Mouse (Mus musculus) limb, embryonic 12.5 days (tissue): ENCODE measurements at regions not wholly inside any gene's neighbourhood (a gene's known extent, or its start where the extent isn't known, plus 50 kb on each side); places are given as distances from the start of the nearest gene placed in this dataset.

Experiments used
- ATAC-seq: fragments of 200-750 bp; cut with Nextera tagmentation; 2 replicates; pipeline ENCODE4 v1.8.0; 2017; ENCODE audit warnings: low read depth, moderate TSS enrichment; ENCODE audit not compliant: insufficient number of reproducible peaks, insufficient read depth, low FRiP score, low TSS enrichment
- H3K27ac ChIP-seq: fragments of 300-500 bp; sonication (generic); 2 replicates; pipeline ENCODE4 v1.5.1; 2016; ENCODE audit warnings: mild to moderate bottlenecking, moderate library complexity
- H3K27me3 ChIP-seq: fragments of 300-500 bp; sonication (generic); 2 replicates; pipeline ENCODE4 v1.6.1; 2016; ENCODE audit warnings: mild to moderate bottlenecking, moderate library complexity
- H3K36me3 ChIP-seq: fragments of 300-500 bp; sonication (generic); 2 replicates; pipeline ENCODE4 v1.6.1; 2016; ENCODE audit warnings: mild to moderate bottlenecking, moderate library complexity
- H3K4me1 ChIP-seq: fragments of 300-500 bp; sonication (generic); replicated peaks from 2 replicates; pipeline ENCODE4 v1.6.1; 2016
- H3K4me2 ChIP-seq: fragments of 300-500 bp; sonication (generic); 2 replicates; pipeline ENCODE4 v1.6.1; 2016; ENCODE audit warnings: mild to moderate bottlenecking, moderate library complexity
- H3K4me3 ChIP-seq: fragments of 300-500 bp; sonication (generic); replicated peaks from 2 replicates; pipeline ENCODE4 v1.5.1; 2016; ENCODE audit warnings: mild to moderate bottlenecking
- H3K9ac ChIP-seq: fragments of 300-500 bp; sonication (generic); replicated peaks from 2 replicates; pipeline ENCODE4 v1.6.1; 2016; ENCODE audit warnings: mild to moderate bottlenecking, moderate library complexity
- H3K9me3 ChIP-seq: fragments of 300-500 bp; sonication (generic); 2 replicates; pipeline ENCODE4 v1.6.1; 2016; ENCODE audit warnings: mild to moderate bottlenecking, moderate library complexity
- WGBS: fragments of 180-500 bp; shearing (Covaris S2); methylation state at CpG from one replicate; pipeline ENCODE4 v1.1.7; 2016; 5-methylcytosine and 5-hydroxymethylcytosine counted together

DNA sequence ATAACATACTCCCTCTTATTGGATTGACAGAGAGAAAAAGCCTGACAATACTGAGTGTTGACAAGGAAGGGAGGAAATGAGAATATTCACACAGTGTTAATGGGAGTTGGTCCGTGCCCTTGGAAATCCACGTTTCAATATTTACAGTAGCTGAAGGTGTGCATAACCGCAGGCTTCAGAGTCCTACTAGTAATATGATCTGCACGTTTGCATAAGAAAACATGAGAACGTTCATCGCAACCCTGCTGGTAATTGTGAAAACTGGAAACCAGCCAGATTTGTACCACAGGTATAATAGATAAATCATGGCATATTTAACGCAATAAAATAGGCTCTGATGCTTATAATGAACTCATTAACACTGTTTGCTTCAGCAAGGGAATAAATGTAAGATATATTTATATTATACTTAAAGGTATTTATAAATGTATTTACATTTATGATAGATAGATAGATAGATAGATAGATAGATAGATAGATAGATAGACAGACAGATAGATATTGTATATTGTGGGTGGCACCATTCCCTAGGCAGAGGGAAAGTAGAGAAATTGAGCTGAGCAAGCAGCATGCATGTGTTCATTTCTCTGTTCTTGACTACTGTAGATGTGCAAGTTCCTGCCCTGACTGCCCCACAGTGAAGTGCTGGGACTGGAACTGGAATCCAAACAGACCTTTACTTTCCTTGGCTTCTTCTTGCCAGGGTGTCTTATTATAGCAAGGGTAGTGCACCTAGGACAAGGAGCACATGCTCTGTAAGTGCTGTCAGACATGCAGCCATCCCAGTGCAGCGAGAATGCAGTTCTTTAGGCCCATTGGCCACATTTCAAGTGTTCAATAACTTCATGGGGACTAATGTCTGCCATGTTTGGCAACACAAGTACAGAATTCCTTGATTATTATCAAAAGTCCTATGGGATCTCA is 117.6 kb upstream of the Cpm start:
- H3K9ac ChIP-seq = no peak overlapping the region
- H3K4me2 ChIP-seq = no peak overlapping the region
- WGBS = 82% methylated on average over 8 of the region's 8 CpGs
- no peaks in the 10 kb centered on the region for H3K9me3 ChIP-seq
- no peak overlapping the region for H3K27ac ChIP-seq
- no peaks in the 10 kb centered on the region for H3K4me1 ChIP-seq
- H3K36me3 ChIP-seq = no peaks in the 10 kb centered on the region
- ATAC-seq = no peak
- H3K27me3 ChIP-seq = no peaks in the 10 kb centered on the region
- H3K4me3 ChIP-seq = no peak overlapping the region

DNA sequence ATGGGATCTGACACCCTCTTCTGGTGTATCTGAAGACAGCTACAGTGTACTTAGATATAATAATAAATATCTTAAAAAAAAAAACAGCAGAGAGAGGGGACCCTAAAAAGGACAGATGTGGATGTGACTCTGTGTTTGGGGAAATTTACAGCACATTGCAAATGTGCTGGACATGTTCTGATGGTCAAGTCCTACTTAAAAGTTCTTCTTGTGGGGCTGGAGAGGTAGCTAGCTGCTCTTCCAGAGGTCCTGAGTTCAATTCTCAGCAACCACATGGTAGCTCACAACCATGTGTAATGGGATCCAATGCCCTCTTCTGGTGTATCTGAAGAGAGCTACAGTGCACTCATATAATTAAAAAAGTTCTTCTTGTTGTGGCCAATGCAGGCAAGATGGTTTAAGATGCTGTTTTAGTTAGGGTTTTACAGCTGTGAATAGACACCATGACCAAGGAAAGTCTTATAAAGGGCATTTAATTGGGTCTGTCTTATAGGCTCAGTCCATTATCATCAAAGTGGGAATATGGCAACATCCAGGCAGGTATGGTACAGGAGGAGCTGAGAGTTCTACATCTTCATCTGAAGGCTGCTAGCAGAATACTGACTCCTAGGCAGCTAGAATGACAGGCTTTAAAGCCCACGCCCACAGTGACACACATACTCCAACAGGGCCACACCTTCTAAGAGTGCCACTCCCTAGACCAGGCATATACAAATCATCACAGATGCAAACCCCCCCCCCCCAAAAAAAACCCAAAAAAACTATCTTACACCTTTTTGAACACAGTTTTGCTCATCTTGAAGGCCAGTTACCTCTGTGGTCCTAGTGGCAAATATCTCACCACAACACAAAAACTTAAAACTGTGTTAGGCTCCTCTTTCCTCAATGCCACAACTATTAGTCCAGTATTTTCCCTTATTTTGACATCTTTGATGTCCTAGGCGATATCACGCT is 118.5 kb upstream of the Cpm start:
- H3K27ac ChIP-seq = no peak overlapping the region
- no peaks in the 10 kb centered on the region for H3K36me3 ChIP-seq
- H3K4me2 ChIP-seq = no peak overlapping the region
- H3K4me3 ChIP-seq = no peak overlapping the region
- WGBS = 97% methylated on average over 3 of the region's 3 CpGs
- no peaks in the 10 kb centered on the region for H3K27me3 ChIP-seq
- no peaks in the 10 kb centered on the region for H3K4me1 ChIP-seq
- ATAC-seq = no peak
- no peaks in the 10 kb centered on the region for H3K9me3 ChIP-seq
- H3K9ac ChIP-seq = no peak overlapping the region

DNA sequence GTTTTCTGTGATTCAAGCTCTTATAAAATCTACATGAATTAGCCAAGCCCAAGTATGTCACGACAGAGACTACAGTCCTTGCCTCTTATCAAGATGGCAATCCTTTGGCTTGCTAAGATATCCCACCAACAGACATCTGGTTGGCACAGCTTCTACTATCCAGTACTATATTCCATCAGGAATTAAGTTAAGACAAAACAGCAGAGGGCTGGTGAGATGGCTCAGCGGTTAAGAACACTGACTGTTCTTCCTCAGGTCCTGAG is 119.1 kb upstream of the Cpm start:
- Histone ChIP-seq H3K4me1 (no peaks in the 10 kb centered on the region), H3K4me3 (no peak overlapping the region), H3K4me2 (no peak overlapping the region), H3K9me3 (no peaks in the 10 kb centered on the region), H3K27me3 (no peaks in the 10 kb centered on the region), H3K27ac (no peak overlapping the region), H3K36me3 (no peaks in the 10 kb centered on the region), H3K9ac (no peak overlapping the region)
- 88% methylated on average over 2 of the region's 2 CpGs for WGBS
- no peak for ATAC-seq

DNA sequence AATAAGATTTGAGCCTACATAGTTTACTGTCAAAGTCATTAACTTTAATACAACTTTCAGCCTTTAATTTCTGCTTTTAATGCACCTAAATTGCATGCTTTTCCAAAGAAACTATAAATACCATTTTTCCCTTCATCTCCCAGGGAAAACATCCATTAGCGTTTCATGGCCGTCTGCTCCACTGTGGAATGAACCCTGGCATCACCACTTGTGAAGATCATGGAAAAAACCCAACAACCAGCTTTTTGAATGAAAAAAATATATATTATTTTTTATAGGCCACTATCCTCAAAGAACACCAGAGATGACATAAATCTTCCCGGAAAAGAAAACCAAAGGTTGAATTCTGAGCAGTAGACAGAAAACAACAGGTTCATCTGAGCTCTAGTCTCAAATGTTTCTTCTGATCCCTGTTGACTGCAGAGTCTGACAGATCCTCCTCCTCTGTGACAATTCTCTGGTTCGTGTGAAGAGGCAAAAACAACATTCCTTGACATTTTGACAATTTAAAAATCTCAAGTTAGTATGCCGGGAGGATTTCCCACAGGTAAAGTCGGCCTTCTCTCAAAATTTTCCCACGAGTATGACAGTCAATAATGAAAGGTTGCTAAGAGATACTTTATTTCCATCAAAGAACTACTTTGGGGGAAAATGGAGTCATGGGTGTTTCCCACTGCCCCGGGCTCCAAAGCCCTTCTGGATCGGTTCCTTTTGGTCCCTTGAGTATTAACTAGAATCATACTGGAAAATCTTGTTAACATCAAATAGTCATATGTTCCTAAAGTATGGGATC is 119.7 kb upstream of the Cpm start:
- Histone ChIP-seq H3K27ac (no peak overlapping the region), H3K4me3 (no peak overlapping the region), H3K36me3 (no peaks in the 10 kb centered on the region), H3K27me3 (no peaks in the 10 kb centered on the region), H3K9me3 (no peaks in the 10 kb centered on the region), H3K4me1 (no peaks in the 10 kb centered on the region), H3K9ac (no peak overlapping the region), H3K4me2 (no peak overlapping the region)
- no peak for ATAC-seq
- 77% methylated on average over 9 of the region's 9 CpGs for WGBS

DNA sequence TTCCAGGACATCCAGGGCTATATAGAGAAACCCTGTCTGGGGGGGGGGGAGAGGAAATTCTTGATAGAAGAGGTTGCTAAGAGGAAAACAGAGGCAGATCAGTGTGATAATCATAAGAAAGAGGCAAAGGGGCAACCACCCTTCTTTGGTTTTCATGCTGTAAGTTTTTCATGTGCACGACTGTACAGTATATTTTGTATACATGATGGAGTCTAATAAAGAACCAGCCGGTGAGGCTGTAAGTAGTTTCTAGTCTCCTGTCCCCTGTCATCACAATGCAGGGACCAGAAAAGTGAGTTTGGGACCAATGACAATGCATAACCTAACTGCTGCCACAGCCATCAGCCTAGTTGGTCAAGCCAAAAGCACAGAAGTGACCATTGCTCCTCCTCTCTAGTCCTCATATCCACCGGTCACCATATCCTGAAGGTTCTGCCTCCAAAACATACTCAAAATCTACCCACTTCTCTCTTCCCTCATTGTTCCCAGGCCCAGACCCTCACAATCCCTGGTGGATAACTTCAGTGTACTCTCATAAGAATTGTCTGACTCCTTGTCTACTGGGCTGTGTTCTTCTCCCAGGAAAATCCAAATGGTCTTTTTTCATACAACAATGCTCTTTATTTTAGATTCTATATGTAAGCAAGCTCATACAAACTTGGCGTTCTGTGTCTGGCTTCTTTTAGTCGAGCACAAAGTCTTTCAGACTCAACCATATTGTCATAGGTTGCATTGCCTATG is 122.9 kb upstream of the Cpm start:
- Histone ChIP-seq H3K4me1 (no peaks in the 10 kb centered on the region), H3K27me3 (no peaks in the 10 kb centered on the region), H3K9ac (no peak overlapping the region), H3K36me3 (no peaks in the 10 kb centered on the region), H3K27ac (no peak overlapping the region), H3K4me3 (no peak overlapping the region), H3K4me2 (no peak overlapping the region), H3K9me3 (no peaks in the 10 kb centered on the region)
- no peak for ATAC-seq
- 90% methylated on average over 5 of the region's 5 CpGs for WGBS

DNA sequence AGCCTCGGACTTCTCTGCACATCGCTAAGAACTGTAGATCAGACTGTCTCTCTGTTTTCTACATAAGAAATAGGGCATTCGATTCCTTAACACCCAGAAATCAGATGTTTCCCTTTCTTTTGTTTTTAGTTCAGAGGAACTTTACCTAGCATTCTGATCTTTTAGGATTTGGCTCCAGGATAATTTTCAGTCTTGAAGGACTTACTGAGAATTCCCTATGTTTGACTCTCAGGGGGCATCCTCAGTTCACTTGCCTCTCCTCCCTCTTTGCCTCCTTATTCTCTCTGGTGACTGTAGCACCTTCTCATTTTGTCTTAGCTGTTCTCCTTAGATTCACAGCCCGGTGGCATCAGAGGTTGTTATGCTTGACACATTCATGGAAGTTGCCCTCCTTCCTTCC is 123.8 kb upstream of the Cpm start:
- WGBS = 82% methylated on average over 4 of the region's 4 CpGs
- H3K4me2 ChIP-seq = no peak overlapping the region
- no peaks in the 10 kb centered on the region for H3K9me3 ChIP-seq
- no peak overlapping the region for H3K9ac ChIP-seq
- no peaks in the 10 kb centered on the region for H3K4me1 ChIP-seq
- H3K4me3 ChIP-seq = no peak overlapping the region
- no peaks in the 10 kb centered on the region for H3K36me3 ChIP-seq
- H3K27me3 ChIP-seq = no peaks in the 10 kb centered on the region
- H3K27ac ChIP-seq = no peak overlapping the region
- ATAC-seq = no peak

DNA sequence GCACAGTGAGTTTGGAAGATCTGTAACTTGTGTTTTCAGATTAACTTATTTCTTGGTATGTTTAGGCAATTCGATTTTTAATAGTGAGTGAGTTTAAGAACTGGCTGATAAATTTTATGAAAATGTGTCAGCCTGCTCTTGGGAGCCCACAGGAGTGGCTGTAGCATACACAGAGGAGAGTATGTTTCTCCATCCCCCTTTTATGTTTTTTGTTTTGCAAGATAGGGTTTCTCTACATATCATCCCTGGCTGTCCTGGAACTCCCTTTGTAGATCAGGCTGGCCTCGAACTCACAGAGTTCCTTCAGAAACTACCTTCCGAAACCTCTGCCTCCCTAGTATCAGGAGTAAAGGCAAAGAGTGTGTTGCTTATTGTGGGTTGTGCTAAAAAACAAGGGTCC is 124.2 kb upstream of the Cpm start:
- Histone ChIP-seq H3K9ac (no peak overlapping the region), H3K36me3 (no peaks in the 10 kb centered on the region), H3K4me1 (no peaks in the 10 kb centered on the region), H3K27me3 (no peaks in the 10 kb centered on the region), H3K4me3 (no peak overlapping the region), H3K27ac (no peak overlapping the region), H3K4me2 (no peak overlapping the region), H3K9me3 (no peaks in the 10 kb centered on the region)
- ATAC-seq = no peak
- WGBS = 82% methylated on average over 3 of the region's 3 CpGs

DNA sequence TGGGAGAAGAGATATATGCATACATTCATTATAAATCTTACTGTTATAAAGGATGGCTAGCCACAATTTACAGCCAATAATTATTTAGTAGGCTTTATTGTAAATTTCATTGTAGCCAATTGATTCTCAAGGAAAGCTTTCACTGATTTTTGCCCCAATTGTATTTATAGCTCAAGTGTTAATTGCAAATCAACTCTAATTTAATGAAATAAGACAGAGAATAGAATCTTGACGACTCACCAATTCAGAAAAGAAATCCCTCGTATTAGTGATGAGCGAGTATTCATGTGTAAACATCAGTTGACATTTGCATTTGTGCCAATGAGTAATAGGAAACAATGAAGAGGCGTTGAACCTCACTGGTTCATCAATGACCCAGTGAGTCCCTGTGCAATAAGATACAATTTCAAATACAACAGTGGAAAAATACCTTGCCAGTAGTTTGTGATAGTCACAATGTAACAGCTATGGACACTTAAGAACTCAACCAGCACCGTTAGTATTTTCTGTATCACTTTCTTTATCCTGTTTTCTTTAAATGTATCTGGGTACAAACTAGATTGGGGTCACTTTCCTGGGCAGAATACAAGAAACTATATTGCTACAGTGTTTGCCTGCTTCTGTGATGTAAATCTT is 124.6 kb upstream of the Cpsf6 start:
- H3K36me3 ChIP-seq = no peaks in the 10 kb centered on the region
- no peaks in the 10 kb centered on the region for H3K4me1 ChIP-seq
- WGBS = 83% methylated on average over 5 of the region's 5 CpGs
- H3K4me3 ChIP-seq = no peak overlapping the region
- H3K9me3 ChIP-seq = no peaks in the 10 kb centered on the region
- no peak overlapping the region for H3K27ac ChIP-seq
- H3K27me3 ChIP-seq = no peaks in the 10 kb centered on the region
- H3K9ac ChIP-seq = no peak overlapping the region
- no peak for ATAC-seq
- no peak overlapping the region for H3K4me2 ChIP-seq

DNA sequence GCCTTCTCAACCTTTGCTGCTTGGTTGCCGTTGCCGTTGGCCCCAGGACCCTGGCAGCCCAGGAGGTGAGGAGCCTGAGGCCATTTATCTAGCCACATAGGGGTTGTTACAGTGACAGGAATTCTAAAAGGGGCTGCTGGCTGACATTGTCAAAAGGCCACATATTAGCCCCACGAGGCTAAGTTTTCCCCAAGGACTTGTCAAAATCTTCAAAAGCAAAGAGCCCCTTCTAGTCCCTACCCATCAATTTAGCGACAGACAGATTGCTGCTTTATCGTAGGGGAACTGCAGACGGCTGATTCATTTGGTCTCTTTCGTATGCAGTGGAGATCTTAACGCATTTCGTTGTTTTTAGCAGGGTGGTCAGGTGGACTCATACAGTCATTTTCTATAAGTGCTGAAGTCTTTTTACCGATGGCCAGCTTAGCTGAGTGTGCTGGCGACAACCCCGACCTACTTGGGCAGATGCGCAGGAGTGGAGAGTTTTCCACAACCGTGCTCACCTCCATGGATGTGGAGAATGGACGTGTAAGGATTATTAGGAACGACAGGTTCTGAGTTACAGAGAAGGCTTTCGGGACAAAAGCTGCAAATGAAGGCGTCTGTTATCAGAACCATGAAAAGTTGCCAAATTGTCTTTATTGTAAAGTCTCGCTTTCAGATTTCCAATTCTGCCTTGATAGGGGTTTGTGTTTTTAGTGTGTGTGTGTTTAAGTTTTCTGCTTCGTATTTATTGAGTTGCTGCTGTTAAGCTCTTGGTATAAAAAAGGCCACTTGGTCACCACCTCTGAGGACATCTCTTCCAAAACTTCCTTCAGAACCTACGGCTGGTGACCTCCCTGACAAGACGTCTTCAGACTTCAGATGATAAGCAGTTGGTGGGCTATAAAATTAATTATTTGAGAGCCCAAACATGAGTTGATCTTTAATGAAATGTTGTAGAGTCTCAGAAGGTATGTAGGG is 123.7 kb upstream of the Cpsf6 start:
- H3K4me3 ChIP-seq = no peak overlapping the region
- WGBS = 74% methylated on average over 22 of the region's 22 CpGs
- no peaks in the 10 kb centered on the region for H3K36me3 ChIP-seq
- no peaks in the 10 kb centered on the region for H3K27me3 ChIP-seq
- H3K9ac ChIP-seq = no peak overlapping the region
- H3K27ac ChIP-seq = no peak overlapping the region
- H3K9me3 ChIP-seq = no peaks in the 10 kb centered on the region
- no peak for ATAC-seq
- no peak overlapping the region for H3K4me2 ChIP-seq
- H3K4me1 ChIP-seq = no peaks in the 10 kb centered on the region

DNA sequence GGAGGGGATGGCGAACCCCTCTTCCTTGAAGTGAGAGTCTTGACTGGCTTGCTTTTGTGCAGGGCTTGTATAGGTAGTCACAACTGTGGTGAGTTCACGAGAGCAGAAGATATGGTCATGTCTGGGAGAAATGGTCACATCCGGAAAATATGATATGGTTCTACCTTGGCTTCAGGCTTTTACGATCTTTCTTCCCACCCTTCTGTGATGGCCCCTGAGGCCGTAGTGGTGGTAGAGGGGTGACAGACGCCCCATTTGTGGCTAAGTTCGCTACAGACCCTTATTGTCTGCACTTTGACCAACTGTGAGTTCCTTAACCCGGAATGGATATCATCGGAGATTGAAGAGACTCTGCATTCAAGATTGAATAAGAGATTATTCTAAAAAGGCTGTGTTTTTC is 122.9 kb upstream of the Cpsf6 start:
- Histone ChIP-seq H3K27me3 (no peaks in the 10 kb centered on the region), H3K4me2 (no peak overlapping the region), H3K9me3 (no peaks in the 10 kb centered on the region), H3K4me1 (no peaks in the 10 kb centered on the region), H3K27ac (no peak overlapping the region), H3K36me3 (no peaks in the 10 kb centered on the region), H3K9ac (no peak overlapping the region), H3K4me3 (no peak overlapping the region)
- no peak for ATAC-seq
- 87% methylated on average over 9 of the region's 9 CpGs for WGBS
